Mouse (Mus musculus) ES-E14 (cell line): ENCODE measurements around the gene Kiss1. TPM values are rescaled to one million over a fixed set of nuclear protein-coding genes. Genes with fewer than 3 reads are reported as not detected.
"Not testable (repeated sequence)": the region's sequence is repeated elsewhere in the genome, so short reads cannot be mapped to it uniquely, and the experiment has no call there.

Experiments
- DNase-seq: peaks from one replicate; pipeline ENCODE4 v3.0.0-alpha.2; 2013; ENCODE audit warnings: low read depth, low spot score
- H3K27ac ChIP-seq: 2 replicates; pipeline ENCODE4 v1.5.1; 2012; ENCODE audit warnings: low read depth, mild to moderate bottlenecking, low read length, moderate library complexity, mixed read lengths; ENCODE audit not compliant: poor library complexity, insufficient read depth, severe bottlenecking
- H3K36me3 ChIP-seq: 2 replicates; pipeline ENCODE4 v1.6.1; 2012; ENCODE audit warnings: mild to moderate bottlenecking, low read length, moderate library complexity, mixed read lengths; ENCODE audit not compliant: control insufficient read depth, poor library complexity, insufficient read depth, severe bottlenecking
- H3K4me1 ChIP-seq, 2 experiments: fragments of 150-350 bp in 1 of 2; sonication (generic) in 1 of 2; 2 replicates each; pipeline ENCODE4 v1.6.1; 2012; ENCODE audit warnings: low read length in 2 of 2, mild to moderate bottlenecking in 1 of 2, mixed read lengths in 1 of 2; ENCODE audit not compliant: control insufficient read depth in 2 of 2, insufficient read depth in 2 of 2, poor library complexity in 1 of 2
- H3K4me3 ChIP-seq, 2 experiments: fragments of 150-350 bp in 1 of 2; sonication (generic) in 1 of 2; 2 replicates each; pipeline ENCODE4 v1.5.1; 2012; ENCODE audit warnings: low read length in 2 of 2, low read depth in 1 of 2, mild to moderate bottlenecking in 1 of 2, mixed read lengths in 1 of 2; ENCODE audit not compliant: insufficient read depth in 1 of 2, poor library complexity in 1 of 2, severe bottlenecking in 1 of 2
- H3K9ac ChIP-seq: 2 replicates; pipeline ENCODE4 v1.6.1; 2012; ENCODE audit warnings: low read depth, mild to moderate bottlenecking, low read length, mixed read lengths; ENCODE audit not compliant: poor library complexity, insufficient read depth, severe bottlenecking
- H3K9me3 ChIP-seq: fragments of 150-350 bp; sonication (generic); 2 replicates; pipeline ENCODE4 v1.6.1; 2012; ENCODE audit warnings: low read depth, mild to moderate bottlenecking, low read length; ENCODE audit not compliant: control insufficient read depth, insufficient read depth
- CHD2 ChIP-seq: IDR thresholded peaks from 2 replicates; pipeline ENCODE4 v1.6.1; 2014; ENCODE audit warnings: mild to moderate bottlenecking, low read depth, low read length, inconsistent platforms
- HCFC1 ChIP-seq: IDR thresholded peaks from 2 replicates; pipeline ENCODE4 v1.6.1; 2012; ENCODE audit warnings: low read length, inconsistent platforms, borderline replicate concordance; ENCODE audit not compliant: insufficient read depth
- MAFK ChIP-seq: IDR thresholded peaks from 2 replicates; pipeline ENCODE4 v1.6.1; 2014; ENCODE audit warnings: mild to moderate bottlenecking, low read depth, low read length, inconsistent platforms; ENCODE audit not compliant: insufficient read depth
- ZC3H11A ChIP-seq: IDR thresholded peaks from 2 replicates; pipeline ENCODE4 v1.6.1; 2012; ENCODE audit warnings: low read depth, mild to moderate bottlenecking, inconsistent platforms, low read length, borderline replicate concordance
- ZNF384 ChIP-seq: IDR thresholded peaks from 2 replicates; pipeline ENCODE4 v1.6.1; 2012; ENCODE audit warnings: low read depth, low read length, inconsistent platforms
- in situ Hi-C, 2 experiments: fragments of 600-800 bp; cut with MboI; formaldehyde crosslinking; loops; one replicate each; pipeline ENCODE4 v1.15.1; 2025; ENCODE audit warnings: low sequenced_read_pairs in 2 of 2, inconsistent platforms in 1 of 2; ENCODE audit not compliant: unreplicated experiment in 2 of 2
- total RNA-seq: library from RNA; depleted of rRNA; stranded (reverse); fragments of 300-350 nt; gene quantifications from 2 replicates; pipeline ENCODE4 v1.2.3, GENCODE M21; 2012

Gene Kiss1
- total RNA-seq, 1 experiment = not detected

- Histone ChIP-seq H3K4me3 (no peak overlapping the region), H3K36me3 (no peaks in the 10 kb centered on the region), H3K9me3 (no peaks in the 10 kb centered on the region), H3K9ac (no peak overlapping the region), H3K4me1 (peaks cover 0 to under 1% of the 10 kb centered on the region in 2 experiments; a peak in 1 of 4 replicates), H3K27ac (no peak overlapping the region)
- TF ChIP-seq MAFK (no peak), HCFC1 (no peak), CHD2 (no peak), ZNF384 (no peak), ZC3H11A (no peak)
- in situ Hi-C loops = no loop called here
- no peak for DNase-seq
These were observed 9.5 kb downstream of the Kiss1 start for GRCm38 (mm10) chr1:133331142-133331541.

- TF ChIP-seq ZC3H11A (no peak), CHD2 (no peak), HCFC1 (no peak), MAFK (no peak), ZNF384 (no peak)
- Histone ChIP-seq H3K4me1 (no peaks in the 10 kb centered on the region), H3K4me3 (no peak overlapping the region), H3K27ac (no peak overlapping the region), H3K9me3 (no peaks in the 10 kb centered on the region), H3K36me3 (no peaks in the 10 kb centered on the region), H3K9ac (no peak overlapping the region)
- in situ Hi-C loops = no loop called here
- DNase-seq = no peak
These were observed 11.2 kb downstream of the Kiss1 start for GRCm38 (mm10) chr1:133332656-133333430.

GRCm38 (mm10) chr1:133333937-133334336 lies 12.3 kb downstream of the Kiss1 start:
- no peak for DNase-seq

GRCm38 (mm10) chr1:133340403-133340802 lies 18.7 kb downstream of the Kiss1 start:
- H3K4me3 ChIP-seq, H3K36me3 ChIP-seq, H3K9me3 ChIP-seq, H3K9ac ChIP-seq, DNase-seq, in situ Hi-C loops, H3K4me1 ChIP-seq: not testable (repeated sequence)
- peak overlapping the region; percentile 80 for H3K27ac ChIP-seq
- 0 out of 2 replicates have a peak, but pooled peaks have one; percentile 16 for TF ChIP-seq CHD2

More at GRCm38 (mm10) chr1:133333937-133334336, 12.3 kb downstream of the Kiss1 start:
- no peak overlapping the region for H3K4me3 ChIP-seq
- no peaks in the 10 kb centered on the region for H3K9me3 ChIP-seq
- TF ChIP-seq ZC3H11A = no peak
- TF ChIP-seq CHD2 = no peak
- TF ChIP-seq ZNF384 = no peak
- no peak for TF ChIP-seq MAFK
- TF ChIP-seq HCFC1 = no peak
- H3K36me3 ChIP-seq = no peaks in the 10 kb centered on the region
- no peak overlapping the region for H3K27ac ChIP-seq
- H3K4me1 ChIP-seq = no peaks in the 10 kb centered on the region
- in situ Hi-C loops = no loop called here
- no peak overlapping the region for H3K9ac ChIP-seq
